Mouse (Mus musculus) heart, embryonic 15.5 days (tissue): Measurements from ENCODE around the gene Gprasp1. TPM values are rescaled to one million over a fixed set of nuclear protein-coding genes. Genes with fewer than 3 reads are reported as not detected.
A peak's percentile ranks its signal among the peaks of the same experiment; 100 is the strongest.
"Not testable (repeated sequence)": the region's sequence is repeated elsewhere in the genome, so short reads cannot be mapped to it uniquely, and the experiment has no call there.

Source experiments
- ATAC-seq: fragments of 200-750 bp; cut with Nextera tagmentation; replicated peaks from 2 replicates; pipeline ENCODE4 v1.8.0; 2017; ENCODE audit warnings: low read depth, moderate TSS enrichment; ENCODE audit not compliant: insufficient number of reproducible peaks, insufficient read depth, low FRiP score
- H3K27ac ChIP-seq: fragments of 300-500 bp; sonication (generic); 2 replicates; pipeline ENCODE4 v1.5.1; 2015; ENCODE audit warnings: mild to moderate bottlenecking, inconsistent platforms
- H3K27me3 ChIP-seq: fragments of 300-500 bp; sonication (generic); 2 replicates; pipeline ENCODE4 v1.6.1; 2015; ENCODE audit warnings: inconsistent platforms
- H3K36me3 ChIP-seq: fragments of 300-500 bp; sonication (generic); 2 replicates; pipeline ENCODE4 v1.6.1; 2015; ENCODE audit warnings: mild to moderate bottlenecking, inconsistent platforms
- H3K4me1 ChIP-seq: fragments of 300-500 bp; sonication (generic); replicated peaks from 2 replicates; pipeline ENCODE4 v1.6.1; 2015; ENCODE audit warnings: inconsistent platforms
- H3K4me2 ChIP-seq: fragments of 300-500 bp; sonication (generic); 2 replicates; pipeline ENCODE4 v1.6.1; 2015; ENCODE audit warnings: inconsistent platforms, mild to moderate bottlenecking, moderate library complexity
- H3K4me3 ChIP-seq: fragments of 300-500 bp; sonication (generic); 2 replicates; pipeline ENCODE4 v1.5.1; 2015; ENCODE audit warnings: mild to moderate bottlenecking, inconsistent platforms
- H3K9ac ChIP-seq: fragments of 300-500 bp; sonication (generic); 2 replicates; pipeline ENCODE4 v1.6.1; 2015; ENCODE audit warnings: mild to moderate bottlenecking, inconsistent platforms
- H3K9me3 ChIP-seq: fragments of 300-500 bp; sonication (generic); replicated peaks from 2 replicates; pipeline ENCODE4 v1.6.1; 2016; ENCODE audit warnings: inconsistent platforms
- WGBS: fragments of 180-500 bp; shearing (Covaris S2); methylation state at CpG from one replicate; pipeline ENCODE4 v1.1.7; 2015; ENCODE audit warnings: mixed read lengths; 5-methylcytosine and 5-hydroxymethylcytosine counted together
- polyA plus RNA-seq: library from polyadenylated mRNA; unstranded; fragments of >200 nt; fragmentation: Nextera tagmentation; extraction: Ambion mirVana; gene quantifications from 2 replicates; pipeline ENCODE4 v1.2.1, GENCODE M21; 2015

Gprasp1 gene
- polyA plus RNA-seq, 1 experiment from 2014 or later: 26.1 TPM

GRCm38 (mm10) chrX:135768043-135768548, 25.6 kb downstream of the Gprasp1 start:
- no peaks in the 10 kb centered on the region for H3K4me1 ChIP-seq
- WGBS: 38% methylated on average over 3 of the region's 3 CpGs
- no peak overlapping the region for H3K27ac ChIP-seq
- no peaks in the 10 kb centered on the region for H3K9me3 ChIP-seq
- ATAC-seq: no peak
- H3K36me3 ChIP-seq: no peaks in the 10 kb centered on the region
- H3K9ac ChIP-seq: no peak overlapping the region
- H3K27me3 ChIP-seq: no peaks in the 10 kb centered on the region
- no peak overlapping the region for H3K4me2 ChIP-seq
- no peak overlapping the region for H3K4me3 ChIP-seq

- no peaks in the 10 kb centered on the region for H3K4me1 ChIP-seq
- H3K4me2 ChIP-seq: no peak overlapping the region
- no peak overlapping the region for H3K27ac ChIP-seq
- no peaks in the 10 kb centered on the region for H3K36me3 ChIP-seq
- no peak for ATAC-seq
- WGBS: 61% methylated on average over 2 of the region's 2 CpGs
- H3K27me3 ChIP-seq: no peaks in the 10 kb centered on the region
- H3K9me3 ChIP-seq: no peaks in the 10 kb centered on the region
- H3K4me3 ChIP-seq: no peak overlapping the region
- no peak overlapping the region for H3K9ac ChIP-seq
These were observed 26.0 kb downstream of the Gprasp1 start for GRCm38 (mm10) chrX:135768565-135768964.

- Histone ChIP-seq H3K4me2 (no peak overlapping the region), H3K36me3 (no peaks in the 10 kb centered on the region), H3K9ac (no peak overlapping the region), H3K27me3 (no peaks in the 10 kb centered on the region), H3K9me3 (no peaks in the 10 kb centered on the region), H3K4me3 (no peak overlapping the region), H3K4me1 (no peaks in the 10 kb centered on the region), H3K27ac (no peak overlapping the region)
- no peak for ATAC-seq
These were observed 49.0 kb downstream of the Gprasp1 start for GRCm38 (mm10) chrX:135791536-135791935.

GRCm38 (mm10) chrX:135792326-135792725, 49.8 kb downstream of the Gprasp1 start:
- no peaks in the 10 kb centered on the region for H3K36me3 ChIP-seq
- no peaks in the 10 kb centered on the region for H3K4me1 ChIP-seq
- no peak for ATAC-seq
- H3K9ac ChIP-seq: no peak overlapping the region
- whole genome bisulfite sequencing: 63% methylated on average over 6 of the region's 6 CpGs
- H3K27ac ChIP-seq: no peak overlapping the region
- no peak overlapping the region for H3K4me2 ChIP-seq
- no peak overlapping the region for H3K4me3 ChIP-seq
- no peaks in the 10 kb centered on the region for H3K27me3 ChIP-seq
- H3K9me3 ChIP-seq: no peaks in the 10 kb centered on the region

- Histone ChIP-seq H3K4me3 (peak overlapping the region; percentile 61), H3K9ac (peak overlapping the region; percentile 65), H3K4me2 (peak overlapping the region; percentile 71), H3K27ac (peak overlapping the region; percentile 34; the same call in 1 of the 2 replicates)
- not testable (repeated sequence) for H3K4me1 ChIP-seq, H3K9me3 ChIP-seq, H3K27me3 ChIP-seq, H3K36me3 ChIP-seq
- peak; percentile 85 for ATAC-seq
- WGBS: 19% methylated on average over 17 of the region's 27 CpGs
These were observed 53.2 kb downstream of the Gprasp1 start for GRCm38 (mm10) chrX:135795591-135796304.

GRCm38 (mm10) chrX:135796305-135797211, 54.0 kb downstream of the Gprasp1 start:
- peak; percentile 56 for ATAC-seq
- peak overlapping the region; percentile 61 for H3K4me3 ChIP-seq
- WGBS: 13% methylated on average over 21 of the region's 26 CpGs
- peak overlapping the region; percentile 65 for H3K9ac ChIP-seq
- not testable (repeated sequence) for H3K4me1 ChIP-seq, H3K36me3 ChIP-seq, H3K27me3 ChIP-seq, H3K9me3 ChIP-seq
- H3K4me2 ChIP-seq: peak overlapping the region; percentile 71
- H3K27ac ChIP-seq: peak overlapping the region; percentile 34; the same call in 1 of the 2 replicates

GRCm38 (mm10) chrX:135797212-135797644, 54.7 kb downstream of the Gprasp1 start, which contains the start of gene Bhlhb9:
Gene Bhlhb9 (plus strand): TSS chrX:135797594.
- peak within 1 kb of the TSS; percentile 34; the same call in 1 of the 2 replicates for H3K27ac ChIP-seq
- H3K9ac ChIP-seq: peak within 1 kb of the TSS; percentile 65
- not testable (repeated sequence) for H3K9me3 ChIP-seq, ATAC-seq, H3K4me1 ChIP-seq, H3K27me3 ChIP-seq, H3K36me3 ChIP-seq
- peak within 1 kb of the TSS; percentile 71 for H3K4me2 ChIP-seq
- peak within 1 kb of the TSS; percentile 61 for H3K4me3 ChIP-seq
- WGBS: 10% methylated on average over 3 of the region's 5 CpGs

GRCm38 (mm10) chrX:135804149-135804548, 61.6 kb downstream of the Gprasp1 start:
- no peak overlapping the region for H3K4me2 ChIP-seq
- no peak for ATAC-seq
- H3K9ac ChIP-seq: no peak overlapping the region
- no peaks in the 10 kb centered on the region for H3K4me1 ChIP-seq
- WGBS: 84% methylated on average over 3 of the region's 3 CpGs
- no peak overlapping the region for H3K4me3 ChIP-seq
- H3K9me3 ChIP-seq: no peaks in the 10 kb centered on the region
- no peaks in the 10 kb centered on the region for H3K27me3 ChIP-seq
- H3K27ac ChIP-seq: no peak overlapping the region
- H3K36me3 ChIP-seq: no peaks in the 10 kb centered on the region

- Histone ChIP-seq H3K27ac (no peak overlapping the region), H3K4me2 (no peak overlapping the region), H3K36me3 (no peaks in the 10 kb centered on the region), H3K27me3 (no peaks in the 10 kb centered on the region), H3K9ac (no peak overlapping the region), H3K9me3 (no peaks in the 10 kb centered on the region), H3K4me3 (no peak overlapping the region), H3K4me1 (no peaks in the 10 kb centered on the region)
- WGBS: 14% methylated on average over 1 of the region's 1 CpGs
- ATAC-seq: no peak
These were observed 63.2 kb downstream of the Gprasp1 start for GRCm38 (mm10) chrX:135805780-135806179.

- not testable (repeated sequence) for H3K36me3 ChIP-seq, H3K4me3 ChIP-seq, H3K27ac ChIP-seq, H3K4me1 ChIP-seq, H3K27me3 ChIP-seq, H3K9me3 ChIP-seq, ATAC-seq, H3K4me2 ChIP-seq, H3K9ac ChIP-seq
- 46% methylated on average over 1 of the region's 1 CpGs for WGBS
These were observed 93.4 kb downstream of the Gprasp1 start for GRCm38 (mm10) chrX:135835896-135836295.

- Histone ChIP-seq H3K4me3 (no peak overlapping the region), H3K27me3 (no peaks in the 10 kb centered on the region), H3K9me3 (no peaks in the 10 kb centered on the region), H3K4me1 (no peaks in the 10 kb centered on the region), H3K9ac (no peak overlapping the region), H3K4me2 (no peak overlapping the region), H3K27ac (no peak overlapping the region), H3K36me3 (no peaks in the 10 kb centered on the region)
- WGBS: 77% methylated on average over 2 of the region's 2 CpGs
- no peak for ATAC-seq
These were observed 95.4 kb downstream of the Gprasp1 start for GRCm38 (mm10) chrX:135837896-135838295.
